Mouse (Mus musculus) brain, embryonic 18.5 days (tissue): ENCODE measurements around the gene Ctnnd2.

Experiments used
- DNase-seq: peaks from one replicate; pipeline ENCODE4 v3.0.0-alpha.2; 2012; ENCODE audit warnings: low read depth, low spot score

Ctnnd2 gene

DNA sequence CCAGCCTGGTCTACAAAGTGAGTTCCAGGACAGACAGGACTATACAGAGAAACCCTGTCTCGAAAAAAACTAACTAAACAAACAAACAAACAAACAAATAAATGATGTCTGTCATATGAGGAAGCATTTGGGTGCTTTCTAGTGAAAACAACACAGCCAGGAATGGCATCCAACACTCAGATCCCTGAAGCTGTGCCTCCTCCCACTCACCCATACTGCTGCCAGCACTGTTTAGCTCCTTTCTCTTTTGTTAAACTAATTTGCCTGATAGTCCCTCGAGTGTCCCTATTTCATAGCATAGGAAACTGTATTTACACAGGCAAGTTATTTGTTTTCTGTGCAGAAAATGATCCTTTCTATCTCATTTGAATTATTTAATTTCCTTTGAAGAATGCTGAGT is 546.8 kb downstream of the Ctnnd2 start:
- no peak for DNase-seq

DNA sequence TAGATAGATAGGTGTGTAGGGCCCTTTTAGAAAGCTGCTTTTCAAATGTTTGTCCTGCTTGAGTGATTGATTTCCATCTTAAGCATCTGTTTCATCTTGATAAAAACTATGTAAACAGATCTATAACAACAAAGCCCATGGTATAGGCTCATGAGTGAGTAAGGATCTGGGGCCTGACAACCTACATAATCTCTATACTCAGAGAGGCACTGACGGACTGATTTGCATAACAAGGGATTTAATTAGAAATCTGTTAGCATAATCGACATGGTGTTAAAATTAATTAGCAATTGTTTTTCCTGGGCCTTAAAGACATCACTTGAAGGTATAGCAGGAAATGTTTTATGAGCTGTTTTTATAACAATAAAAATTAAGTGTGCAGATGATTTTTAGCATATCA is 548.7 kb downstream of the Ctnnd2 start:
- no peak for DNase-seq

DNA sequence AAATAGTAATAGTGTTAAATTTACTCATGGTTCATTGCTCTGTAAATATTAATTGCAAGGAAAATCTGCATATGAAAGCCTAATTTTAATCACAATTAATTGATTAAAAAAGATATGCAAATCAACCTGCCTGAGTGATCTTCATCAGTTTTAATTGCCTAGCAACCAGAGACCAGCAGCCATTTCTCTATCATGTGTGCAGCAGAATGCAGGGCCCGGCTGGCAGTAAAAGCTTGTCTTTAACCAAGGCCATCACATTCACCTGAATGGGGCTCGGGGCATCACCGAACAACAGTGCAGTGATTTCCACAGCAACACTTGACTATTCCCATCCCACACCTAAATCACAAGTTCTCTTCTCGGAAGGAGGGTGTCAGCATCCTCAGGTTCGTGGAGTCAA is 553.7 kb downstream of the Ctnnd2 start:
- DNase-seq = no peak

DNA sequence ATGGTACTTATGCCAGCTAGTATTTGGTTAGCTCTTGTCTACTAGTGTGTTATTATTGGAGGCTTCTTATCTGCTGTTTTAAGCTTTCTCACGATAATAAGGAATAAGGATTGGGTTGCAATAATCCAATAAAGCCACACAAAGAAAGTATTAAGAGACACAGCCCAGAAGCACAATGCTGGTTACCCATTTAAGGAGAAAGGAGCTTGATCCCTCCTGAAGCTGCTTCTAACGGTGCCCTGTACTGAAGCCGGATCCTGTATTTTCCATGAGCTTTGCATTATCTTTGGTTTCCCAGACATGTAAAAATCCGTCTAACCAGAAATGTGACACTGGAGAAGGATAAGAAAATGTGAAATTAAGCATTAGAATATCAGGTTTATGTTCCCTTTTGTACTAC is 565.8 kb downstream of the Ctnnd2 start:
- no peak for DNase-seq

DNA sequence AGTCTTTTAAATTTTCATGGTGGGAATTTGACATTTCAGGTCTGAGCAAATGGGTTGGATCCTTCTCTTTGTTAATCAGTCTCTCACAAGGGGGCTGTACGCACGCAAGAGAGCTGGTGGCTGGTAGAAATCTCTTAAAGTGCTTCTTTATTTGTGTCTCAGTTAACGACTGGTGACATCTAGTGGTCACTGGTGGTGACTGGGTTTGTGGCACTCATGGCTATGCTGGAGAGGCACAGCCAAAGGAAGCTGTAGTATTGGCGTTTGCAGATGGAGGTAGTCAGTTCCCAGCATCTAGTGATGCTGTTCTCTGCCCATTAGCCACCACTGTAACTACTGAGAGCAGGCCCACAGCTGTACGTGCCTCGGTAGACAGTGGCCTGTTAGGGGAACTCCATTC is 568.3 kb downstream of the Ctnnd2 start:
- DNase-seq = peak; percentile 82

DNA sequence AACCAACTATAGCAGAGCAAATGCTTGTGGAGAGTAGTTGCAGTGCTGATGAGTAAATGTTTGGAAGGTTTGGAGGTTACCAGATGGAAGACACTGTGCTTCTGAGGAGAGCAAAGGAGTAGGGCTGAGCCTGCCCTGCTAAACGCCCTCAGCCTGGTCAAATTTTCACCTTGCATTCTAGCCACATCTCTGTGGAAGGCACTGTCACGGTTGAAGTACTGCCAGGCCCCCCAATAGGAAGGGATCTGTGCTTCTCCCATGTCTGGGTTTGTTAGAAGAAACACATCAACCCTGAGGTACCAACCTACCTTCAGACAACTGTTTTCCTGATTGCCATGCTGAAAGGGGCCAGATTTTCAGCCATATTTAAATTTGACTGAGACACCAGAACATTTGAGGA is 585.6 kb downstream of the Ctnnd2 start:
- DNase-seq = no peak

DNA sequence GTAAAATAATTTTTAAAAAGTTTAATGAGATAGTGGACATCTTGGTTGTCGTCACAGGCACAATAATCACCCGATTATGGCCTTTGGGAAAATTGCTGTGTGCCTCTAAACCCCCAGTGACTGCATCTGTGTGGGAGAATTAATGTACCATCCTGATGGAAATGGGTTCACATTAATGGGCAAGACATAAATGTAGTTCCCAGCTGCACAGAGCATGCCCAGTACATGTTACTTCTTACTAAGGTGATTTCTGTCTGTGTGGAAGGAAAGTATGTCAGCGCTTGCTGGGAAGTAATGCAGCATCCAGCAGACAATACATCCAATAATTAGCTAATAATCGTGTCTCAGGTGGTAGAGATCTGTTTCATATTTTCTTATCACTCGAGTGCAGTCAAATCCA is 589.8 kb downstream of the Ctnnd2 start:
- DNase-seq = no peak

DNA sequence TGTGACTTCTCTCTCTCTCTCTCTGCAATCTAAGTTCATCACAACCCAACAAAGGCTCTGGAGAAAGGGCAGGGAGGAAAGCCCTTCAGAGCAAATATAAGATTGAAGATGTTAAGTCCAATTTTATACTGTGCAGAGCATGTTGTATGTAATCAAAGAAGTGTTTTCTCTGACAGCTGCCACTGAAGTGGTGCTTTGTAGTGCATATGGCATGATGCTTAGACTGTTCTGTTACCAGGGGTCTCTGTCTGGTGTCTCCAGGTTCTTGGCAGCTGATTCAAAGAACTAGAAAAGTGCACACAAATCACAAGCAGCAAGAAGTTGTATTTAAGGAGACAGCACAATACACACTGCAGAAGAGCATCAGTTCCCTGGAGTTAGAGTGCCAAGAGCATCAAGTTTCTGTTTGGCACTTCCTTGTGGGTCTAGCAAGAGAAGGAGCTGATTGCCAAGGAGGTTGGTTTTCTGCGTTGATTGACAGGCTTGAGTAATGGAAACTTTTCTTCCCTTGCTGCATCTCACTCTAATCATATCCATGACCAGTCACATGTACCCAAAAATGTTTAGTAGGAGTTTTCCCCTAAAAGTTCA is 590.4 kb downstream of the Ctnnd2 start:
- DNase-seq = no peak

DNA sequence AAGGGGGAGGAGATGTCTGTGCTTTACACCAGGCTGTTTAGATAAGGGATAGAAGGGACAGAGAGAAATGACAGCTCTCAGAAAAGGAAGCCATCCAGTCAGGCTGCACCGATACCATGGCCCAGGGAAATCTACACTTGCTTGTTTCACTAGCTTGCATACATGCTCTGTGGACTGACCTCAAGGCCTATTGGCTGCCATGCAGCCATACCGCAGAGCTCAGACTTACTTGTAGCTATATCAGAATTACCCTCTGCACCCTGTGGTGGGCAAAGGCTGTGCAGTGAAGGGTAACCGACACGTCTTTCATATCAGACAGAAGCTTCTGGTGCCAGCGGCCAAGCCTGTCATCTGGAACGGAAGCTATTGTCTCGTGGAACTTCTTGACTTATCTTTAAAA is 604.5 kb downstream of the Ctnnd2 start:
- DNase-seq = no peak

DNA sequence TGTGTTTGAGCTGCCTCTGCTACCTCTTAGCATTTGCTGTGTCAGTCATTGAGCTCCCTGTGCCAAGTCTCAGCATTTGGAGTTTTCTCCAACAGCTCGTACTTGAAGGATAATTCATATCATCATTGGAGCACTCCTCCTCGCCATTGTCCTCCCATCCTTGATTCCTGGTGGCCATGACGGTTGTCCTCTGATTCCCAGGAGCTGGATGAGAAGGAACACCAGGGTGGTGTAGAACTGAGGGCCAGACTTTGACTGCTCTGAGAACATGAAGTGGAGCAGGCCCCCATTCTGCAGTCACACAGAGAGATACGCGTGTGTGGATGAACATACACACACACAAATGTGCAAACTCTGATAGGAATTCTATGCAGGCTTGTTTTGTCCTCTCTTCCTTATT is 605.4 kb downstream of the Ctnnd2 start:
- no peak for DNase-seq

DNA sequence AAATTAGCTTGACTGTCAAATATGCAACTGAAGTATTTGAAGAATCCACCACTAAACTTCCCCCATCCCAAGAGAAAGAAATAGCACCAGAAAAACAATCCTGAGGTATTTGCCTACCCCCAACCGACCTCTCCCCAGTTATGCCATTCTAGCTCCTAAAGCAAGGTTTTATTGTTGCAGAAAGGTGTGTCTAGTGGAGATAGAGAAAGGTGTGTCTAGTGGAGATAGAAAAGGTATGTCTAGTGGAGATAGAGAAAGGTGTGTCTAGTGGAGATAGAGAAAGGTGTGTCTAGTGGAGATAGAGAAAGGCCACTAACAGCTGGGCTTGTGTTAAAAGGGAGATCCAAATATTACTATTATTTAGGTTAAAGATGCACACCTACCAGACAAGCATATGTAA is 607.5 kb downstream of the Ctnnd2 start:
- no peak for DNase-seq

DNA sequence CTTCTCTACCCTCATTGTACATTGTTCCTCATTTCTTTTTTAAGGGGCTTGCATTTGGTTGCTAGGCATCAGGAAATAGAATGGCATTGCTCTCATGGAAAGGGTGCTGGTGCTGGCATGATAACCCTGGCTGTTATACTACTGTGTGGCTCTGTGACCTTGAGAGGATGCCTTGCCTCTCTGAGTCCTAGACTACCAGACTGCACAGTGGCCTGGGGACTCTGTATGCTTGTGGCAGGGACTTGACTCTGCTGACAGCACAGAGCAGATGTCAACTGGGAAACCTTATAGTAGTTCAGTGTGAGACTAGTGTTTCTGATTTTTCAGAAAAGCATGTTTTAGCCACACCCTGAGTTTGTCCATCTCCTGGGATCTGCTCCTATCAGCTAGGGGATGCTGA is 608.6 kb downstream of the Ctnnd2 start:
- no peak for DNase-seq

DNA sequence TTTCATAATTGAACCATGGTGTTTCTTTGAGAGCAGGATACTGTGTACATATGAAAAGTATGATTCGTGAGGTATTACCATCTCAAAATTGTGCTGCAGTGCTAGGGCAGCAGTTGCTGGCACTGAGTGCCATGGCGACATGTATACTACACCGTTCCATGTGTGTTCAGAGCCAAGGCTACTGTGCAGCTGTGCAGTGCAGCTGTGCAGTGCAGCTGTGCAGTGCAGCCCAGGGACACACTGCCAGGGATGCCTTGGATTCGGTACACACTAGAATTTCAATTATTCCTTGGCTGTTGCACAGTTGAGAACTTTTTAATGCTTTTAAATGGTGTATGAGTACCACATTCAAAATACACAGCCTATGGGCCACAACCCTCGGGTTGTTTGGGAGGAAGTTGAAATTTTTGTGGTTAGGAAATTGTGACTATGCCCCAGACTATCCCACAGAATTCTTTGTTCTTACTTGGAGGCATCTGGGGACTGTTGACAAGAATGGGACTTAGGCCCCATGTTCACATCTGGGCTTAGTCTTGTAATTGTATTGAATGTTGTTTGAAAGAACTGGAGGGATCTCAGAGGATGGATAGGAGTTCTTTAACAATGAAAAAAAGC is 613.4 kb downstream of the Ctnnd2 start:
- no peak for DNase-seq

DNA sequence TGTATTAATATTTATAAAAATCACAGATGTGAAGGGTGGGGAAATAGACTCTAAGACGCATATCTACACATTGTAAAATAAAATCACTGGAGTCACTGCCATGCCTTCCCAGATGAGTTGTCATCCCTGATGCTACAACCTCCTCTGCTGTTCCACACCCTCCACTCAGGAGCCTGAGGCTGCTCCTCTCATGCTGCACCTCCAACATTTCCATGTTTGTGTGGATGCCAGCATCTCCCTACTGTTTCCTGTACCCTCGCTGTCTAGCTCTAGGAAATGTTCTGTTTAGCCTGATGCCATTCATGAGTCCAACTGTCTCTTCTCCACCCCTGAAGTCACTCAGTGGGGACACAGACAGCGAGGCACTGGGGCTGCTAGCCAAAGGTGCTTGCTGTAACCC is 620.9 kb downstream of the Ctnnd2 start:
- no peak for DNase-seq

DNA sequence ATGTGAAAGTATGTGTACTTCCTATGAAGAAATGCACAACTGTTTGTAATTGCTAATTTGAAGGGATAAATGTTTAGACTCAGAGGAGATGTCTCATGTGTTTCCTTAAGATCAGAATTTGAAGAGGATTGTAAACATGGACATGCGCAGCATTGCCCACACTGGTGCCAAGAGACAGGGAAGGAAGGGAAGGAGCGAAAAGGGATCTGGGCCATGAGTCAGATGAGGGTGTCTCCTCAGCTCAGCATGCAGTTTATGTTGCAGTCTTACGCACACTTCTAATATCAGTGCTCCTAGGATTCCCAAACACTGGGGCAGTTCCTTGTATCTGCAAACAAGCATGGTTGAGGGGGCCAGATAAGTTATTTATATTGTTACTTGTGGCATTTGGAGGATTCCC is 623.3 kb downstream of the Ctnnd2 start:
- no peak for DNase-seq

DNA sequence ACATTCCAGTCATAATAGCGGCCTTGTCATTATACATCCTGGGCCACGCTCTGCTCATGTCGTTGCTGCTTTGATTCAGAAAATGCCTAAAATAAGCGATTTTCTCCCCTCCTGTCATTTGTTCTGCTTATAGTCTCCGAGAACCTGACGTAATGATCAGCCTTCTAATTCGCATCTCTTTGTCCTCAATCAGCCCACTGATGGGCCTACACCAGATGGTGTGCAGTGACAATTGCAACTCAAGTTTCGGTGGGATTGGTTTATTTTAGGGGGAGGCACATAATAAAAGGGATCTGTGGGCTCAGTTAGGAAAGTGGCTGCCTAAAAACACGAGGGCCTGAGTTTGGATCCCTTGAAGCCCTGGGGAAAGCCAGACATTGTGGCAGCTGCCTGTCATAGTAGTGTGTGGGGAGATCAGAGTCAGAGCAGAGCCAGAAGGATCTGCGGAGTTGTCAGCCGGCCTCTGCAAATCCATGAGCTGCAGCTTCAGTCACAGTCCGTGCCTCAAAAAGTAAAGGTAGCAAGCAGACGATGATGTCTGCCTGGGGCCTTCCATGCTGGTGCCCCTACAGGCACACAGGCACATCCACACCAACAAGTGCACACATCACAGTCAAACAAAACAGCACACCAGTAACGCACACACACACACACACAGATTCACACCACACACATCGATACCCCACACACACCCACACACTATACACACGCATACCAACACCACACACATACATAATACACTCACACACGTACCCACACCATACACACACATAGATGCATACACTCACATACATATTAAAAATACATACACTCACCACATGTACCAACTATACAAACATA is 655.3 kb downstream of the Ctnnd2 start:
- peak; percentile 4 for DNase-seq

DNA sequence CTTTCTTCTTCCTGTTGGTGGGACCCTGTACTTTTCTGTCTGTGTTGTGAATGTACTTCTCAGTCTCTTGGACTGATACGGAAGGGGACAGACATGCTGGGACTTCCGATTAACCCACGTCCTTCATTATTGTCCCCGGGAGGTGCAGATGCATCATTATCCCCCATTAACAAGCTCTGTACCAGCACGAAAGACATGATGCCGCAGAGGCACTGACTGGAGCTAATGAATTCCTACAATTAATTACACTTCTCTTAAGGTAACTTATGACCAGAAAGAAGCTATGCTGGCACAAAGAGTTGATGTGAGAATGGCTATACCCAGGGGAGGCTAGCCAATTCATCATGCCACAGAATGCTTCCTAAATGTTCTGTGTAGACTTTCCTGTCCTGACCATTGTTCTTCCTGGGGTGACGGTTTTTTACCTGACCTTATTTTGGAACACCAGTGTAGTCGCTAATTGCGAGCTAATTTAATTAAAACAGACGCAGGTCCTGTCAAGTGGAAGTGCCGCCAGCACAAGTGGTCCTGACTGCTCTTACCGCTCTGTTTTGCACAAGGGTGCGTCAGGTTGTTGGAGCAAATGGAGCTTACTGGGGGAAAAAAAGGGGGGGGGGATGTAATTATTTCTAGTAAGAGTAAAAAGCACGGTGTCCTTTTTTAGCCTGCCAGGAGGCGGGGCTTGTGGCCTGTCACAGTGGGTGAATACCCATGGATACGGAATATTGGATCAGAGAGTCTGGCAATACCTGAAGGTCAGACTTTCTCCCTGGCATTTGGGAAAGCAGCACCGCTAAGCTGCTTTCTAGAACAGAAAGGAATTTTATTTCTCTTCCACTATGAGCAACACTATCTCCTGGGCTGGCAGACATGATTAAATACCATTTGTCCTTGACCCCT is 685.1 kb downstream of the Ctnnd2 start:
- DNase-seq = no peak

DNA sequence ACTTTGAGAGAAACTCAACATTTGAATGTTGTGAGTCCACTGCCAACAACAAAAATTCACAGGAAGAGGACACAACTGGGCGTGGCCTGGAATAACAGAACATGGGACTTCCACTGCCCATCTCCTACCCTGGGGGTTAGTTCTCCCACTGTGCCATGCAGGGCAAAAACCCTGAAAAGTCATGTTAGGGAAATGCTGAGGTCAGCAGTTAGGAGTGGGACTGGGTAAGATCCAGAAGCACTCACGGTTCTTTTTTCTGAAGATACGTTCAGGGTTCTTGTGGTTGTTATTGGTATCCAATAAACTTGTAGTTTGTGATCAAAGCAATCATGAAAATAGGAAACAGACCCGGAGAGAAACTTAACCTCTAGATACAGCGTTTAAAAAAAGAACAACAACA is 695.0 kb downstream of the Ctnnd2 start:
- DNase-seq = no peak

DNA sequence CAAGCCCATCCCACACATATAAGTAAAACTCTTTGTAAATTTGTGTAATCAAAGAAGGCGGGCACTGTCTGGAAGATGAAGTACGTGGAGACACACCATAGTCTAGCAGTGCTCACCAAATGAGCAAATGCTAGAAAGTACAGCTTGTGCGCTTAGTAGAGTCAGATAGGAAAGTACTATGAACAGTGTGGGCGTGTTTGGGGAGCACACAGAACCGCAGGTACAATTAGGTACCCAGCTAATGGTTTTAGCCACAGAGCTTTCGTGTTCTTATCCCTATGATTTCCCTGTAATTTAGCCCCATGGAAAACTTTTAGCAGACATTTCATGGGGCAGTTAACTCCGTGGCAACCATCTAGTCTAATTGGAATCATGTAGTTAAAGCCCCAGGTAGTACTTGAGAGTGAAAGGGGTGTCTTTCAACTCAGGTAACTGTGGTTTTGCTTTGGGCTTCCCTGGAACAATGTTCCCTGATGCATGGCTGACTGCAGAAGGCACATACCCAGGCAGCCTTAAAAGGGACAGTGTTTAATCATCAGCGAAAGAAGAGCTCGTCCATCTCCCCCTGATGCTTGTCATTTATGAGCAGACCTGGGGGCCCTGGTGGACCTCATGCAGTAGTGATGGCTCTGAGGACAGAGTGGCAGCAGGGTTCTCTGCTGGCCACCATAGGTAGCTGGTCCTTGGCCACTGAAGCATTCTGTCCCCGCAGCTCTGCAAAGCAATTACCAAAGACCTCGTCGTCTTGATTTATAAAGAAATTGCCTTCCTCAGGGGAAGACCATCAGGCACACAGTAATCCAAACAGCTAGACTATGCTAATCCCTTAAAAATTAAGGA is 697.5 kb downstream of the Ctnnd2 start:
- no peak for DNase-seq

DNA sequence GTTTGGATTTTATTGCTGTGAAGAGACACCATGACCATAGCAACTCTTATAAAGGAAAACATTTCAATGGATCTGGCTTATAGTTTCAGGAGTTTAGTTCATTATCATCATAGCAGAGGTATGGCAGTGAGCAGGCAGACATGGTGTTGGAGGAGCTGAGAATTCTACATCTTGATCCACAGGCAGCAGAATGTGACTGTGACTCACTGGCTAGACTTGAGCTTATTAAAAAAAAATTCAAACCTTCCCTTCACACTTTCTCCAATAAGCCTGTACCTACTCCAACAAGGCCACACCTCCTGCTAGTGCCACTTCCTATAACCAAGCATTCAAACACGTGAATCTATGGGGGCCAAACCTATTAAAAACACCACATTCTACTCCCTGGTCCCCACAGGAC is 703.1 kb downstream of the Ctnnd2 start:
- DNase-seq = no peak

DNA sequence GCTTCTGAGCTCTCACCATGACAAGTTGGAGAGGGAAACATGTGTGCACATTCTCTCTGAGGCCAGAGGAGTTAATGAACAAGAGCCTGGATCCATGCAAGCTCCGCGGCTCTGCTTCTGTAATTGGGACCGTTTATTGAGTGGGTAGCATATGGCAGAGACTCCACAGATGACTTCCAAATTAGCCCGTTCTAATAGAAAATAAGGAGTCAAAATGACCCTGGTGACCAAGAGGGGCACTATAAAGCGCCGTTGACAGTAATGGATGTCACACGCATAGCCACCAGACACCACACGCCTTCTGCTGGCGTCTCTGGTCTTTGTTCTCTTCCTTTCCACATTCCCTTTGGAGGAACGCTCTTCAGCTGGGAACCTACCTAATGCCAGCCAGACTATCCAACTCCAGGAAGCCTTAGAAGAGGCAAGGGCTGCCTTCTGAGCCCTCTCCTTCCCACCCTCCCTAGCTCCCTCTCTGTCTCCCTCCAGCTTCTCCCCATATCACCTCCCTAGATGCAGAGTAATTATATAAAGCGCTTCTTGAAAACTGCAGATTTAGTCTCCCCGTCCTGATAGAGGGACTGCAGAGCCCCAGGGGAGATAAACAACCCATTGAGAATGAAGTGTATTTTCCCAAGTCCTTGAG is 712.4 kb downstream of the Ctnnd2 start:
- no peak for DNase-seq
